Mouse (Mus musculus) kidney, postnatal 0 days (tissue): ENCODE data around the gene Mcm5. TPM values are rescaled to one million over a fixed set of nuclear protein-coding genes. Genes with fewer than 3 reads are reported as not detected.

ENCODE experiments used
- ATAC-seq: fragments of 200-750 bp; cut with Nextera tagmentation; replicated peaks from 2 replicates; pipeline ENCODE4 v1.8.0; 2017; ENCODE audit warnings: low read depth, moderate number of reproducible peaks, moderate TSS enrichment, moderate library complexity; ENCODE audit not compliant: low FRiP score
- DNase-seq: peaks from one replicate; pipeline ENCODE4 v3.0.0-alpha.2; 2016; ENCODE audit warnings: low spot score
- H3K27ac ChIP-seq: fragments of 300-500 bp; sonication (generic); 2 replicates; pipeline ENCODE4 v1.5.1; 2014; ENCODE audit warnings: mild to moderate bottlenecking
- H3K27me3 ChIP-seq: fragments of 300-500 bp; sonication (generic); 2 replicates; pipeline ENCODE4 v1.6.1; 2014; ENCODE audit warnings: low read length, mixed read lengths; ENCODE audit not compliant: insufficient read depth
- H3K36me3 ChIP-seq: fragments of 300-500 bp; sonication (generic); 2 replicates; pipeline ENCODE4 v1.6.1; 2014; ENCODE audit warnings: low read length, mixed read lengths; ENCODE audit not compliant: insufficient read depth
- H3K4me1 ChIP-seq: fragments of 300-500 bp; sonication (generic); replicated peaks from 2 replicates; pipeline ENCODE4 v1.6.1; 2014; ENCODE audit warnings: antibody characterized with exemption, low read length, mixed read lengths; ENCODE audit not compliant: insufficient read depth
- H3K4me2 ChIP-seq: fragments of 300-500 bp; sonication (generic); 2 replicates; pipeline ENCODE4 v1.6.1; 2014; ENCODE audit warnings: mild to moderate bottlenecking, low read length, moderate library complexity, mixed read lengths
- H3K4me3 ChIP-seq: fragments of 300-500 bp; sonication (generic); replicated peaks from 2 replicates; pipeline ENCODE4 v1.5.1; 2014; ENCODE audit warnings: low read depth, low read length
- H3K9ac ChIP-seq: fragments of 300-500 bp; sonication (generic); 2 replicates; pipeline ENCODE4 v1.6.1; 2014; ENCODE audit warnings: low read depth, low read length
- H3K9me3 ChIP-seq: fragments of 300-500 bp; sonication (generic); replicated peaks from 2 replicates; pipeline ENCODE4 v1.6.1; 2016; ENCODE audit warnings: low read length, inconsistent platforms, mixed read lengths
- CTCF ChIP-seq: IDR thresholded peaks from 2 replicates; pipeline ENCODE4 v1.5.1; 2016; ENCODE audit warnings: antibody characterized with exemption, low read depth, mild to moderate bottlenecking, moderate library complexity
- WGBS: fragments of 180-500 bp; shearing (Covaris S2); extraction: QIAGEN DNeasy Blood & Tissue Kit; methylation state at CpG from one replicate; pipeline ENCODE4 v1.1.7; 2014; 5-methylcytosine and 5-hydroxymethylcytosine counted together
- polyA plus RNA-seq: library from polyadenylated mRNA; unstranded; fragments of >200 nt; fragmentation: Nextera tagmentation; extraction: Ambion mirVana; gene quantifications from 2 replicates; pipeline ENCODE4 v1.2.1, GENCODE M21; 2015

Mcm5 gene
- polyA plus RNA-seq = 63.7 and 82.4 TPM in 2 replicates

DNA sequence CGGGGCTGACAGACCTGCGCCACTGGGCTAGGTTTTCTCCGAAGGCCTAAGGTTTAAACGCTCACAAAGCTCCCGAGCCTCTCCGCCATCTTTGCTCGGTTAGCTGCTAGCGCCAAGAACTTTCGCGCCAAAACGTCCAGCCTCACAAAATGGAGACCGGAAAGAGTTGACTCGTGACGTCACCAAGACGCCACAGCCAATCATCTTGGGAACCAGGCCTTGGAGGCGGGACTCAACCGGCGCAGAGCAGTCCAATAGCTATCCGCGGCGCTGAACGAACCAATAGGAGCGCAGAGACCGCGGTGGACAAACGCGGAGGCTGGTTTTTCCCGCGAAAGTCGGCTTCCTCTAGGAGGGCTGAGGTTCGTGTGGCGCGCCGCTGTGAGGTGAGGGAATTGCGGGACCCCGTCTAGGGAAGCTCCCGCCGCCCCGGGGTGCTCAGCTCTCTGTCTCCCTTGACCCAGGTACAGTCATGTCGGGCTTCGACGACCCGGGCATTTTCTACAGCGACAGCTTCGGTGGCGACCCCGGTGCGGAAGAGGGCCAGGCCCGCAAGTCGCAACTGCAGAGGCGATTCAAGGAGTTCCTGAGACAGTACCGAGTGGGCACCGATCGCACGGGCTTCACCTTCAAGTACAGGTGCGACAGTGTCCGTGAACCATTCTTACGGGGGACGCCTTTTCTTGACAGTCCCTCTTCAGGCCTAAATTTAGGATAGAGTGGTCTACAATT, at the start of gene Mcm5:
Mcm5 (plus strand) TSS at position 334 of the 732 bp plus-strand sequence.
- Histone ChIP-seq H3K9ac (peak within 1 kb of the TSS; percentile 79), H3K4me3 (peak within 1 kb of the TSS; percentile 56), H3K27ac (peak within 1 kb of the TSS; percentile 85), H3K36me3 (peaks cover 20% of the 10 kb centered on the region), H3K4me2 (peak within 1 kb of the TSS; percentile 85), H3K4me1 (peaks cover 3% of the 10 kb centered on the region; the same call in 1 of the 2 replicates), H3K9me3 (no peaks in the 10 kb centered on the region), H3K27me3 (no peaks in the 10 kb centered on the region)
- no peak for TF ChIP-seq CTCF
- under 1% methylated on average over 59 of the region's 59 CpGs for WGBS
- DNase-seq (peak; percentile 99), ATAC-seq (peak; percentile 98)

DNA sequence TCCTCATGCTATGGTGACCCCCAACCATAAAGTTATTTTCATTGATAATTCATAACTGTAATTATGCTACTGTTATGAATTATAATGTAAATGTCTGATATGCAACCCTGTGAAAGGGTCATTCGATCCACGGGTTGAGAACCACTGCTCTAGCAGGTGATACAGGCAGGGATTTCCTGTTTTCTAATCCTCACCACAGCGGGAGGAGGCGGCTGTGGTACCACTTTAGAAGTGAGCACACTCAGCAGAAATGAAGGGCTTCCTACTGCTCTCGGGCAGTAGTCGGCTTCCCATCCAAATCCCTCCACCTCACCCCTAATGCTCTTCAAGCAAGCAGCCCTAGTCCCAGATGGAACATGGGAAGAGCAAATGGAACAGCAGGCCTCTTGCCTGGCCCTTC, 49.3 kb upstream of the Mcm5 start:
- no peak overlapping the region for H3K4me2 ChIP-seq
- no peak overlapping the region for H3K9ac ChIP-seq
- H3K9me3 ChIP-seq = no peaks in the 10 kb centered on the region
- WGBS = 86% methylated on average over 6 of the region's 6 CpGs
- H3K4me1 ChIP-seq = no peaks in the 10 kb centered on the region
- H3K4me3 ChIP-seq = no peak overlapping the region
- no peak for ATAC-seq
- no peak for TF ChIP-seq CTCF
- no peak overlapping the region for H3K27ac ChIP-seq
- 0 out of 2 replicates have a peak, but pooled peaks cover 7% of the 10 kb centered on the region for H3K36me3 ChIP-seq
- H3K27me3 ChIP-seq = no peaks in the 10 kb centered on the region
- no peak for DNase-seq

DNA sequence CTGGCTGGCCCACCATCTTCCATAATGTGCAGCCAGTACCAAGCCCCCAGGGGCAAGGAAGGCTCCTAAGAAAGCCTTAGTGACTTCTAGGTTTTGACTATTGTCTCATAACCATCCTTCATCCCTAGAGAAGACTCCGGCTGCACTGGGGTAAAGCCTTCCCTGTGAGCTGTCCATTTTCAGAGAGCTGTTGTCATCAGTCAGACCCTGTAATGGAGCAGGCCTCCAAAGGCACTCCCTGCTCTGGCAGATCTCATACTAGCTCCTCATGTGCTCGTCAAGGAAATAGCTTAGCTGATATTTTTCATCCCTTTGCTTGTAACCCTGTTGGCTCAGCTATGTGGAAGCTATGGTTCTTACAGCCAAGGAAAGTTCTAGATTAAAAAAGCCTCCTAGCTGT, 48.6 kb upstream of the Mcm5 start:
- Histone ChIP-seq H3K4me2 (no peak overlapping the region), H3K27me3 (no peaks in the 10 kb centered on the region), H3K4me1 (no peaks in the 10 kb centered on the region), H3K9me3 (no peaks in the 10 kb centered on the region), H3K36me3 (0 out of 2 replicates have a peak, but pooled peaks cover 11% of the 10 kb centered on the region), H3K4me3 (no peak overlapping the region), H3K9ac (no peak overlapping the region), H3K27ac (no peak overlapping the region)
- WGBS = 89% methylated on average over 2 of the region's 2 CpGs
- no peak for ATAC-seq
- no peak for DNase-seq
- TF ChIP-seq CTCF = no peak

DNA sequence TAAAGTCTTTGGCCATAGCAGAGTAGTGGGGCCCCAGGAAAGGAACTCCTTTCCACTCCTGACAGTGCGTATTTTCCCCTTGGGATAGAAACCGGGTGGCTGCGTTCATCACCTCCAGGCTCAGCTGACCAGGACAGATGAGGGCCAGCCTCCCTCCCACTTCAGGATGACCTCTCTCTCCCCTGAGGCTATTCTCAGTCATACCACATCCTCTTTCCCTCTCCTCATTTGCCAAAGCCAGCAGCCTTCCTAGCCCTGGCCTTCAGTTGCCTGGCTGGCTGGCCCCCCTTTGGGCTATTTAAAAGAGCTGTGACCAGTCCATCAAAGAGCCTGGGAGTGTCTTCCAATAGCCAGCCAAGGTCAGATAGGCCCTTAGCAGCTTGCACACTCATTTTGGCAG, 46.1 kb upstream of the Mcm5 start:
- no peaks in the 10 kb centered on the region for H3K27me3 ChIP-seq
- no peak overlapping the region for H3K9ac ChIP-seq
- H3K27ac ChIP-seq = no peak overlapping the region
- TF ChIP-seq CTCF = no peak
- no peaks in the 10 kb centered on the region for H3K9me3 ChIP-seq
- ATAC-seq = no peak
- whole genome bisulfite sequencing = 76% methylated on average over 3 of the region's 3 CpGs
- no peak overlapping the region for H3K4me3 ChIP-seq
- H3K4me1 ChIP-seq = no peaks in the 10 kb centered on the region
- no peak overlapping the region for H3K4me2 ChIP-seq
- DNase-seq = no peak
- 0 out of 2 replicates have a peak, but pooled peaks cover 11% of the 10 kb centered on the region for H3K36me3 ChIP-seq

DNA sequence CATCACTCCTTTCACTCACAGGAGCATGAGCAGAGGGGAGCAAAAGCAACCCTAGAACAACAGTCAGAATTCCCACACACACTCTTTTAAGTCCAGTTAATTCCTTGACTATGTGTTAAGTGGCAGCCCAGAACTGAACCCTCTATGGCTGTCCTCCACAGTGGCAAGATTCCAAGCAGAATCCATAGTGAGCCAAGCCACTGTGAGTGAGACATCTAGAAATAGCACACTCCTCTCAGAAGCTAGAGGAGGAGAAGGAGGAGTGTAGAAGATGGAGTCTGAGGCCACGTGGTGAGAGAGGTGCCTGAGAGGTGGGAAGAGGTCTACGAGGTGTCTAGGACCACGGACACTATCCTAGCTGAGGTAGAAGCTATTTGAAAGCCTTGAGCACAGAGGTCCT, 44.6 kb upstream of the Mcm5 start:
- DNase-seq = no peak
- Histone ChIP-seq H3K36me3 (0 out of 2 replicates have a peak, but pooled peaks cover 11% of the 10 kb centered on the region), H3K27me3 (no peaks in the 10 kb centered on the region), H3K4me2 (no peak overlapping the region), H3K4me1 (no peaks in the 10 kb centered on the region), H3K4me3 (no peak overlapping the region), H3K9me3 (no peaks in the 10 kb centered on the region), H3K9ac (no peak overlapping the region), H3K27ac (no peak overlapping the region)
- ATAC-seq = no peak
- WGBS = 73% methylated on average over 3 of the region's 3 CpGs
- no peak for TF ChIP-seq CTCF

DNA sequence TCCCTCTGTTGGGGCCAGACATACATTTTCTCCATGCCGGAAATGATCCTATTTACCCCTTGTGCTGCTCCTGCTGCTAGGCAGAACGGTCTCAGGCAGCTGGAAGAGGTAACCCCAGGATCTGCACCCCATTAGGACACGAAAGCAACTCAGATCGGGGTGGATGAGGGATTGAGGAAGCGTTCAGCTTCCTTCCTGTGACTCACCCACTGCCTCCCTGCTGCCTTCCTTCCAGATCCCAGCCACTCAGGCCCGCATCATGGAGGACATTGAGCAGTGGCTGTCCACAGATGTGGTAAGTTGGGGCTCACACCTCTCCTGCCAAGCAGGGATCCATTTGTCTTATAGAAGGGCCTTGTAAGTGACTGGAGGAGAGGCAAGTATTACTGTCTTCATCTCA, 42.1 kb upstream of the Mcm5 start:
- Histone ChIP-seq H3K9ac (no peak overlapping the region), H3K4me1 (no peaks in the 10 kb centered on the region), H3K27me3 (no peaks in the 10 kb centered on the region), H3K27ac (no peak overlapping the region), H3K4me3 (no peak overlapping the region), H3K36me3 (0 out of 2 replicates have a peak, but pooled peaks cover 5% of the 10 kb centered on the region), H3K9me3 (no peaks in the 10 kb centered on the region), H3K4me2 (no peak overlapping the region)
- no peak for DNase-seq
- ATAC-seq = no peak
- TF ChIP-seq CTCF = no peak
- WGBS = 75% methylated on average over 6 of the region's 6 CpGs

DNA sequence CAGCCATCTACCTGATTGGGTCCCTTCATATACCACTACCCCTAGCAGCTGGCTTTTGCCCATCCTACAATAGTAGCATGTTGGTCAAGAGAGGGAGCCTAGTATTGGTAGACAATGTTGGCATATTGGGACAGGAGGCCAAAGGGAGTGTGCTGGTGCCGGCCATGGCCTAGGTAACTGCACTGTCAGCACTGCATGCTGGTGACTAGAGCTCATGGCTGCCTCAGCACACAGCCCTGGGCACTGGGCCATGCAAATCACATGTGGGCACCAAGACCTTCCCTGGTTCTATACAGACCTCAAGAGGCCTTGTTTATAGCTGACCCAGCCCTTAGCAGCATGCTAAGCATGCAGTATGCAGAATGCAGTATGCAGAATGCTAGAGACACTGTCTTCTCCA, 39.1 kb upstream of the Mcm5 start:
- no peak overlapping the region for H3K4me3 ChIP-seq
- ATAC-seq (peak; percentile 18; the same call in 1 of the 2 replicates), DNase-seq (no peak)
- no peak for TF ChIP-seq CTCF
- 79% methylated on average over 1 of the region's 1 CpGs for WGBS
- no peak overlapping the region for H3K27ac ChIP-seq
- H3K36me3 ChIP-seq = 0 out of 2 replicates have a peak, but pooled peaks cover under 1% of the 10 kb centered on the region
- H3K4me1 ChIP-seq = no peaks in the 10 kb centered on the region
- no peak overlapping the region for H3K9ac ChIP-seq
- no peaks in the 10 kb centered on the region for H3K27me3 ChIP-seq
- H3K4me2 ChIP-seq = no peak overlapping the region
- H3K9me3 ChIP-seq = no peaks in the 10 kb centered on the region
